Mouse (Mus musculus) hindbrain, postnatal 0 days (tissue): ENCODE results near the gene Agfg2. TPM values are rescaled to one million over a fixed set of nuclear protein-coding genes. Genes with fewer than 3 reads are reported as not detected.

Experiments used
- ATAC-seq: fragments of 200-750 bp; cut with Nextera tagmentation; 2 replicates; pipeline ENCODE4 v1.8.0; 2017; ENCODE audit warnings: mild to moderate bottlenecking, moderate TSS enrichment, moderate library complexity
- DNase-seq: peaks from one replicate; pipeline ENCODE4 v3.0.0-alpha.2; 2015; ENCODE audit warnings: low spot score
- H3K27ac ChIP-seq: fragments of 300-500 bp; sonication (generic); 2 replicates; pipeline ENCODE4 v1.5.1; 2014; ENCODE audit warnings: mild to moderate bottlenecking
- H3K27me3 ChIP-seq: fragments of 300-500 bp; sonication (generic); 2 replicates; pipeline ENCODE4 v1.6.1; 2014; ENCODE audit warnings: low read length, mixed read lengths; ENCODE audit not compliant: insufficient read depth
- H3K36me3 ChIP-seq: fragments of 300-500 bp; sonication (generic); 2 replicates; pipeline ENCODE4 v1.6.1; 2014; ENCODE audit warnings: low read length, mixed read lengths; ENCODE audit not compliant: insufficient read depth
- H3K4me1 ChIP-seq: fragments of 300-500 bp; sonication (generic); 2 replicates; pipeline ENCODE4 v1.6.1; 2014; ENCODE audit warnings: antibody characterized with exemption, low read length, mixed read lengths; ENCODE audit not compliant: insufficient read depth
- H3K4me2 ChIP-seq: fragments of 300-500 bp; sonication (generic); 2 replicates; pipeline ENCODE4 v1.6.1; 2014; ENCODE audit warnings: low read depth, mild to moderate bottlenecking, low read length, moderate library complexity, mixed read lengths
- H3K4me3 ChIP-seq: fragments of 300-500 bp; sonication (generic); 2 replicates; pipeline ENCODE4 v1.5.1; 2014; ENCODE audit warnings: low read length
- H3K9ac ChIP-seq: fragments of 300-500 bp; sonication (generic); replicated peaks from 2 replicates; pipeline ENCODE4 v1.6.1; 2014; ENCODE audit warnings: mild to moderate bottlenecking, low read length, moderate library complexity, mixed read lengths
- H3K9me3 ChIP-seq: fragments of 300-500 bp; sonication (generic); 2 replicates; pipeline ENCODE4 v1.6.1; 2016; ENCODE audit warnings: low read length, mixed read lengths
- CTCF ChIP-seq: IDR thresholded peaks from 2 replicates; pipeline ENCODE4 v1.5.1; 2016; ENCODE audit warnings: antibody characterized with exemption, control low read depth, low read depth
- WGBS: fragments of 180-500 bp; shearing (Covaris S2); extraction: QIAGEN DNeasy Blood & Tissue Kit; methylation state at CpG from one replicate; pipeline ENCODE4 v1.1.7; 2014; 5-methylcytosine and 5-hydroxymethylcytosine counted together
- polyA plus RNA-seq: library from polyadenylated mRNA; unstranded; fragments of >200 nt; fragmentation: Nextera tagmentation; extraction: Ambion mirVana; gene quantifications from 2 replicates; pipeline ENCODE4 v1.2.1, GENCODE M21; 2015
- total RNA-seq: library from RNA; depleted of rRNA; stranded (reverse); fragments of >200 nt; gene quantifications from 2 replicates; pipeline ENCODE4 v1.2.3, GENCODE M21; 2014

Gene Agfg2
- total and polyA plus RNA-seq, 2 experiments from 2014 or later = 16.4 to 27.0 TPM

DNA sequence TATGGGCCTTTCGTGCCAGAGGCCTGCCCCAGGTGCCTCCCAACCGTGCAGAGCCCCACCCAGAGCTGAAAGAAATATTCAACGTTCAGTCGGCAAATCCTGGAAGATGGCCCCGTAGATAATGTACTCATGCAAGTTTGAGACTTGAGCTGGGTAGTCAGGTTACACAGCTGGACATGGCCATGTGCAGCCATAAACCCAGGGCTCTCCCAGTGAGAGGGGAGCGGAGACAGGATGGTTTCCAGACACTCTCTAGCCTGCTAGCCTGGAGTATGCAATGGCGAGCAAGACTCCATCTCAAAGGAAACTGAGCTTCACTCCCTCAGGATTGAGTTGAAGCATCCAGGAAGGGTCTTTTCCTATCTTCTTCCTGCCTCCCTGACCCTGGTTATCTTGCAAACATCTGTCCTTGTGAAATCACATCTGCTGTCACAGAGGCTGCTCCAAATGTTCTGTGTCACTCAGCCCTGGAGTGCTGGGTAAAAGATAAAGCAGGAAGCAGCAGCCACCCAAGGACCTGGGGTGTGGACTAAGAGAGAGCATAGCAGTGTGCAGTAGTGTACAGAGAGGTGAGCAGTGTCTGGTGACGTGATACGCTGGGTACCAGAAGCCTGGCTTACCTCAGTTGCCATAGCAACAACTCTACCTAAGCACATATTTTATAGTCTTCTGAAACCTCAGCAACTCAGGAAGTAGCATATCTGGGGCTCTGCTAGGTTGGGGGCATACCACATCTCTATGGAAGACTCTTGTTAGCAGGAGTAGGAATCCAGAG lies 36.5 kb downstream of the Agfg2 start:
- Histone ChIP-seq H3K4me3 (no peak overlapping the region), H3K27me3 (peaks cover 17% of the 10 kb centered on the region), H3K36me3 (peaks cover 7% of the 10 kb centered on the region; the same call in 1 of the 2 replicates), H3K27ac (no peak overlapping the region; the same call in 1 of the 2 replicates), H3K4me1 (peaks cover 5% of the 10 kb centered on the region; the same call in 1 of the 2 replicates), H3K9ac (no peak overlapping the region), H3K4me2 (no peak overlapping the region), H3K9me3 (no peaks in the 10 kb centered on the region)
- WGBS = 75% methylated on average over 9 of the region's 9 CpGs
- DNase-seq (peak; percentile 61), ATAC-seq (peak; percentile 63; the same call in 1 of the 2 replicates)
- no peak for TF ChIP-seq CTCF

DNA sequence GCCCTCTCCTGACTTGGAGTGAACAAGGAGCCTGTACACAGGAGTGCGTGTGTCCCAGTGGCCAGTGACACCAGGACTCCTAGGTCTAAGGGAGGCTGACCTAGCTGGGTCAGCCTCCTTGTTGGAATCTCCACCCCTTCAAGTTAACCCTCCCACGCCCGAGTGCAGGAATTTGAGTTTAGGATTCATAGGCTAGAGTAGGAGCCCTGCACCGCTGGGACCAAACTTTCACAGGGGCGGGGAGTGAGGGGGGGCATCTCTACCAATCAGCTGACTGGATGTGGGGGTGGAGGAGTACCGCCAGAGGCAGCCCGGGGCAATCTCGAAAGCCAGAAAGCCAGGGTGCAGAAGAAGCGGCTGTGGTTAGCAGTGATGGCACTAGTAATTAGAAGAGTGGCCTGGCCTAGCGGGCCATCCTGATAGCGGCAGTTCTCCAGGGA lies 38.9 kb downstream of the Agfg2 start, which contains the start of gene Irs3:
Gene Irs3 (minus strand): TSS at position 63 of the 440 bp plus-strand sequence.
- peaks cover 5% of the 10 kb centered on the region; the same call in 1 of the 2 replicates for H3K4me1 ChIP-seq
- H3K4me3 ChIP-seq = peak within 1 kb of the TSS; percentile 18; the same call in 1 of the 2 replicates
- H3K9me3 ChIP-seq = no peaks in the 10 kb centered on the region
- H3K27ac ChIP-seq = no peak within 1 kb of the TSS
- no peak within 1 kb of the TSS for H3K9ac ChIP-seq
- H3K36me3 ChIP-seq = no peaks in the 10 kb centered on the region
- peaks cover 17% of the 10 kb centered on the region for H3K27me3 ChIP-seq
- no peak for DNase-seq
- TF ChIP-seq CTCF = no peak
- H3K4me2 ChIP-seq = peak within 1 kb of the TSS; percentile 43
- ATAC-seq = no peak
- WGBS = 22% methylated on average over 11 of the region's 11 CpGs

DNA sequence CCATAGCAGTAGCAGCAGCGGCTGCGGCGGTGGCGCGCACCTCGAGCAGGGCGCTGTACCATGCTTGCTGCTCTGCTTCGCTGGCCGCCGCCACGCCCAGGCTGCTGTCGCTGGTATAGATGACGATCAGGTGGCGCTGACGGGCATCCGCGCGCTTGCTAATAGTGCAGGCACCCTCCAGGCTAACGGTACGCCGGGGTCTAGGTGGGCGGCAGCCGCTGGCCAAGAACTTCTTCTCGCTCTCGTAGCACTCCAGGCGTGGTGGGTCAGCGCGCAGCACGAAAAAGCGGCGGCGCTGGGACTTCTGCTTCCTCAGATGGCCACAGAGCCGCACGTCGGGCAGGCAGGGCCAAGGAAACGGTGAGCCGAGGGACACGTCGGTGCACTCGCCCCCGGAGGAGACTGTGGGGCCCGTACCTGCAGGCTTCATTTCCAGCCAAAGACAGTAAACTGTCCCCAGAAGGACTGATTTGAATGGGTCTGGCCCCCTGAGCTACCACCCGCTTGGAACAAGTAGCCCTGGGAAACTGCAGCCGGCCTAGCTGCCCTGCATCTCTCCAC lies 39.4 kb downstream of the Agfg2 start:
- H3K36me3 ChIP-seq = peaks cover 4% of the 10 kb centered on the region; the same call in 1 of the 2 replicates
- H3K27me3 ChIP-seq = peaks cover 17% of the 10 kb centered on the region
- peaks cover 5% of the 10 kb centered on the region; the same call in 1 of the 2 replicates for H3K4me1 ChIP-seq
- TF ChIP-seq CTCF = no peak
- ATAC-seq (no peak), DNase-seq (peak; percentile 28)
- H3K4me3 ChIP-seq = peak overlapping the region; percentile 18; the same call in 1 of the 2 replicates
- H3K9me3 ChIP-seq = no peaks in the 10 kb centered on the region
- no peak overlapping the region for H3K9ac ChIP-seq
- H3K4me2 ChIP-seq = peak overlapping the region; percentile 43
- no peak overlapping the region for H3K27ac ChIP-seq
- 4% methylated on average over 44 of the region's 44 CpGs for WGBS

DNA sequence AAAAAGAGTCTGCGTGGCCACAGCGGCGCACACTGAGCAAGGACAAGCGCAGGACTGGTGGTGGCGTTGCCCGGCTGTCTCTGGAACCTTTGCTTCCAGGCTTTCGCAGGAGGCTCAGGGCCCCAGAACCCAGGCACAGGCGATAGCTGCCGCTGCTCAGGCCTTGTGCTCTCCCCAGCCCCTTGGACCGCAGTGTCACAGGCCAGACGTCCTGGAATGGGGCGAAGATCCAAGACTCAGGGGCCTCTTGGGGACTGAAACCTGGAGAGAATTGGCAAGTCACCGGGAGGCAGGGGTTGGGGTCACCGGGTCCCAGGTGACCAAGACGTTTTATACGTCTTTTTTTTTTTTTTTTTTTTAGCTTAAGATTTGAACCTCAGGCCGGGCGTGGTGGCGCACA lies 40.0 kb downstream of the Agfg2 start:
- peaks cover 17% of the 10 kb centered on the region for H3K27me3 ChIP-seq

DNA sequence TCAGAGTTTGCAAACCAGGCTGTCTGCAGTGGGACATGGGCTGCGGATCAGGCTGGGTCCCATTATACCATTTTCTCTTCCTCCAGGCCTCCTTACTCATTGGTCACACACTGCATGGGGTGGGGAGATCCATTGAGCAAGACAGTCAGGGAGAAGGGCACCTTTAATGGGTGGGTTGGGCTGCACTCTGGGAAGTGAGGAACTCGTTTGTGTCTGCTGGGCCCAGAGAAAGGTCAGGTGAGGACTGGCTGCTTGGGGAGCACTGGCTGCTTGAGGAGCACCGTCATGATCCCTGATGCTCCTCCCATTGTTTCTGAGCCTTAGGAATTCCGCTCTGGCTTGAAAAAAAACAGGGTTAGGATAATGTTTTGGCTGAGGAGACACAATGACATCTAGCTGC lies 41.6 kb downstream of the Agfg2 start:
- ATAC-seq (no peak), DNase-seq (no peak)
- H3K36me3 ChIP-seq = peaks cover 18% of the 10 kb centered on the region; the same call in 1 of the 2 replicates
- H3K4me1 ChIP-seq = peaks cover 5% of the 10 kb centered on the region; the same call in 1 of the 2 replicates
- peaks cover 17% of the 10 kb centered on the region for H3K27me3 ChIP-seq
- H3K9ac ChIP-seq = no peak overlapping the region
- 47% methylated on average over 4 of the region's 4 CpGs for WGBS
- no peak overlapping the region for H3K4me3 ChIP-seq
- TF ChIP-seq CTCF = no peak
- no peak overlapping the region for H3K4me2 ChIP-seq
- H3K9me3 ChIP-seq = no peaks in the 10 kb centered on the region
- H3K27ac ChIP-seq = no peak overlapping the region

More for the DNA sequence above, 40.0 kb downstream of the Agfg2 start:
- no peak for DNase-seq
- peaks cover 5% of the 10 kb centered on the region; the same call in 1 of the 2 replicates for H3K4me1 ChIP-seq
- H3K27ac ChIP-seq = no peak overlapping the region
- no peak for TF ChIP-seq CTCF
- peak overlapping the region; percentile 43; the same call in 1 of the 2 replicates for H3K4me2 ChIP-seq
- no peak overlapping the region for H3K4me3 ChIP-seq
- WGBS = 39% methylated on average over 19 of the region's 19 CpGs
- H3K9ac ChIP-seq = no peak overlapping the region
- H3K9me3 ChIP-seq = no peaks in the 10 kb centered on the region
- ATAC-seq = no peak
- peaks cover 11% of the 10 kb centered on the region; the same call in 1 of the 2 replicates for H3K36me3 ChIP-seq

DNA sequence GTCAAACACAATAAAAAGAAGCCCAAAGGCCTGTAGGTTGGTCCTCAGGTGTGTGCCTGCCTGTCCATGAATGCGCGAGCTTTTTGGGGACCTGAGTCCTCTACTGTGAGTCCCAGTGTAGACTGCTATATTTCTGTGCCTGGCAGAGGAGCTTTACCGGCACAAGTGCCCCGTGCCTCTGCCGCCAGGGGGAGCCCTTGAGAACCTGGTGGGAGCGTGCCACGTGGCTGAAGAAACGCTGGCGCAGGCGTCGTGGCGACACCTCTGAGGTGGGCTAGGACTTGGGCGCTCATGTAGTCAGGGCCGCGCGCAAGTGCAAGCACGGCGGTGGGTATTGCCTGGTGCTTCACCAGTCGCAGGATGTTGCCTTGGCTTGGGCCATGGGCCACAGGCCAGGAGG lies 43.5 kb downstream of the Agfg2 start, which contains the start of gene Sap25:
Gene Sap25 (plus strand): TSS at position 281 of the 400 bp plus-strand sequence.
- DNase-seq (no peak), ATAC-seq (no peak)
- 88% methylated on average over 19 of the region's 19 CpGs for whole genome bisulfite sequencing
- H3K4me1 ChIP-seq = peaks cover 5% of the 10 kb centered on the region; the same call in 1 of the 2 replicates
- H3K27me3 ChIP-seq = peaks cover 13% of the 10 kb centered on the region
- no peak within 1 kb of the TSS for H3K4me3 ChIP-seq
- TF ChIP-seq CTCF = peak; percentile 42
- peaks cover 33% of the 10 kb centered on the region; the same call in 1 of the 2 replicates for H3K36me3 ChIP-seq
- H3K27ac ChIP-seq = no peak within 1 kb of the TSS
- H3K4me2 ChIP-seq = no peak within 1 kb of the TSS
- H3K9me3 ChIP-seq = no peaks in the 10 kb centered on the region
- no peak within 1 kb of the TSS for H3K9ac ChIP-seq
